Mouse (Mus musculus) spleen, adult 2 months (tissue): Measurements from ENCODE around the gene Gm49368.

Experiments used
- CTCF ChIP-seq: fragments of 200-500 bp; IDR thresholded peaks from 2 replicates; pipeline ENCODE4 v1.5.1; 2011; ENCODE audit warnings: mild to moderate bottlenecking, inconsistent platforms; ENCODE audit not compliant: insufficient read depth, insufficient read length, insufficient replicate concordance; ENCODE audit errors: extremely low read depth
- POLR2A ChIP-seq: fragments of 200-500 bp; IDR thresholded peaks from 2 replicates; pipeline ENCODE4 v1.6.1; 2011; ENCODE audit warnings: low read depth, low read length, inconsistent platforms

DNA sequence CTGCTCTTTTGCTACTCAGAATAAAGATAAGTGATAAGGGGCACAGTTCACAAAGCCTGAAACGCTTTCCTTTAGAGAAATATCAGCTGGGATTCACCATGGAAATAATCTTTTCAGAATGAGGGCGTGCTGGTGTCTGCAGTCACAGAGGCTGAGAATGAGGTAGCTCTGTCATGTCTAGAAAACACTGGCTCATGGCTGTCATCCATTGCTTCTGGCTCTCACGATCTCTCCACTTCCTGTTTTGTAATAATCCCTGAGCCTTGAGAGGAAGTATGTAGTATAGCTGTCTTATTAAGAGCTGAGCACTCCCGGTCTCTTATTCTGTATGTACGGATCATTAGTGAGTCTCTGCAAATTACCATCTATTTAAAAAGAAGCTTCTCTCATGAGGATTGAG, 3.1 kb downstream of the Gm49368 start:
- TF ChIP-seq POLR2A: no peak
- no peak for TF ChIP-seq CTCF
